ENCODE assay signal across 13 mouse cellular contexts in genomic region chr2:168615160-168615559, GRCm38 (mm10). TPM values are rescaled to one million over a fixed set of nuclear protein-coding genes. Genes with fewer than 3 reads are reported as not detected.
A peak's percentile ranks its signal among the peaks of the same experiment; 100 is the strongest.
DNase-seq lines count a peak whose midpoint lies in the region; ATAC-seq and TF ChIP-seq lines count a peak whose summit lies in the region.
"Had no signal": no experiment of that assay in that cellular context is flagged by ENCODE, and none has a peak within 500 bp of the region (broad histone marks: within the 10 kb centered on the region; RNA-seq: fewer than 3 reads in every experiment).

No protein-coding gene starts in this region.

- no peak overlapping the region for H3K4me2 ChIP-seq in hindbrain, postnatal 0 days (ENCODE audit: low read depth, low read length)
- H3K4me2 ChIP-seq in hindbrain, embryonic 14.5 days (replicated peaks): no peak overlapping the region
- H3K4me2 ChIP-seq: limb, embryonic 13.5 days; neural tube, embryonic 15.5 days had no signal

- ATAC-seq in hindbrain, postnatal 0 days: no peak
- ATAC-seq in hindbrain, embryonic 14.5 days (ENCODE audit: low FRiP score): no peak
- ATAC-seq: activated CD4-positive, CD25-positive, alpha-beta regulatory T cell, adult 4 months; CD4-positive, CD25-positive, alpha-beta regulatory T cell, adult 4 months; forebrain, embryonic 14.5 days had no signal

- WGBS in hindbrain, postnatal 0 days: 53% methylated on average over 3 of the region's 3 CpGs
- 64% methylated on average over 3 of the region's 3 CpGs for WGBS in hindbrain, embryonic 14.5 days

- no peak for TF ChIP-seq CTCF in hindbrain, postnatal 0 days (IDR thresholded peaks at IDR 0.05; ENCODE audit: low read depth)

- no peaks in the 10 kb centered on the region for H3K27me3 ChIP-seq in hindbrain, postnatal 0 days (ENCODE audit: insufficient read depth, low read length)
- no peaks in the 10 kb centered on the region for H3K27me3 ChIP-seq in hindbrain, embryonic 14.5 days (ENCODE audit: control insufficient read depth, insufficient read depth, low read length)
- H3K27me3 ChIP-seq: neural tube, embryonic 15.5 days had no signal

- H3K4me1 ChIP-seq in hindbrain, postnatal 0 days (ENCODE audit: insufficient read depth, low read length): no peaks in the 10 kb centered on the region; the same call in 1 of the 2 replicates
- no peaks in the 10 kb centered on the region for H3K4me1 ChIP-seq in hindbrain, embryonic 14.5 days (replicated peaks; ENCODE audit: control insufficient read depth, insufficient read depth, low read length)

- no peak overlapping the region for H3K4me3 ChIP-seq in hindbrain, postnatal 0 days (ENCODE audit: low read length)
- no peak overlapping the region for H3K4me3 ChIP-seq in hindbrain, embryonic 14.5 days (replicated peaks; ENCODE audit: low read length)
- H3K4me3 ChIP-seq: limb, embryonic 13.5 days; neural tube, embryonic 15.5 days had no signal

- H3K9ac ChIP-seq in hindbrain, postnatal 0 days (replicated peaks; ENCODE audit: low read length): no peak overlapping the region
- H3K9ac ChIP-seq in hindbrain, embryonic 14.5 days: no peak overlapping the region
- H3K9ac ChIP-seq: limb, embryonic 13.5 days; neural tube, embryonic 15.5 days had no signal

- no peaks in the 10 kb centered on the region for H3K9me3 ChIP-seq in hindbrain, postnatal 0 days (ENCODE audit: low read length)
- no peaks in the 10 kb centered on the region for H3K9me3 ChIP-seq in hindbrain, embryonic 14.5 days (ENCODE audit: control insufficient read depth, low read length)
- H3K9me3 ChIP-seq: limb, embryonic 13.5 days; neural tube, embryonic 15.5 days had no signal

- no peaks in the 10 kb centered on the region for H3K36me3 ChIP-seq in hindbrain, postnatal 0 days (ENCODE audit: insufficient read depth, low read length)
- no peaks in the 10 kb centered on the region for H3K36me3 ChIP-seq in hindbrain, embryonic 14.5 days (replicated peaks; ENCODE audit: control insufficient read depth, insufficient read depth)
- H3K36me3 ChIP-seq: limb, embryonic 13.5 days; neural tube, embryonic 15.5 days had no signal

- H3K27ac ChIP-seq in hindbrain, postnatal 0 days: no peak overlapping the region
- no peak overlapping the region for H3K27ac ChIP-seq in hindbrain, embryonic 14.5 days
- H3K27ac ChIP-seq: limb, embryonic 13.5 days; neural tube, embryonic 15.5 days had no signal

- DNase-seq in gastrocnemius, postnatal 10 days: peak; percentile 41
- DNase-seq in gastrocnemius, postnatal 25 days: no peak
- peak; percentile 46 for DNase-seq in hindbrain, postnatal 0 days (ENCODE audit: low spot score)
- DNase-seq in hindbrain, embryonic 14.5 days (ENCODE audit: low spot score): no peak
- DNase-seq in 3134 (ENCODE audit: extremely low read depth, insufficient read length, low spot score) (peak; percentile 54), adipocyte (ENCODE audit: low spot score) (peak; percentile 36)
- no peak for DNase-seq in urinary bladder, postnatal 36 days (ENCODE audit: low spot score in 2 of 2)
- DNase-seq: kidney, adult 11 months had no signal

RNA-seq across cellular contexts. Expression of gene Nfatc2, which starts 13.7 kb away (rescaled TPM):
- total RNA-seq in gastrocnemius, postnatal 10 days (2021): 10 to 100 TPM in 1 of 2 experiments, 1 to 10 TPM in 1; 8.2 to 12.7 TPM
- 1 to 10 TPM; 6.4 to 7.7 TPM for total RNA-seq in gastrocnemius, postnatal 25 days (2021)
- total RNA-seq in hindbrain, postnatal 0 days (2014; rRNA removed): 7.4 and 8.5 TPM in 2 replicates
- 6.5 and 6.6 TPM in 2 replicates for polyA plus RNA-seq in hindbrain, postnatal 0 days (2015; fragmentation: Nextera tagmentation; extraction: Ambion mirVana)
- polyA plus RNA-seq in hindbrain, embryonic 14.5 days (2014; fragmentation: Nextera tagmentation; extraction: Ambion mirVana): 3.4 and 3.7 TPM in 2 replicates

Comparison
In these comparisons a context has a peak if more than half of its experiments do, and no peak if none do; other contexts are left out.
1. DNase-seq: peak in gastrocnemius, postnatal 10 days (single experiment), hindbrain, postnatal 0 days (single experiment), 3134 (single experiment) and adipocyte (single experiment); none in gastrocnemius, postnatal 25 days (single experiment), hindbrain, embryonic 14.5 days (single experiment) and urinary bladder, postnatal 36 days (0 of 2).